ENCODE assay signal across 14 mouse cellular contexts in the genomic region with DNA sequence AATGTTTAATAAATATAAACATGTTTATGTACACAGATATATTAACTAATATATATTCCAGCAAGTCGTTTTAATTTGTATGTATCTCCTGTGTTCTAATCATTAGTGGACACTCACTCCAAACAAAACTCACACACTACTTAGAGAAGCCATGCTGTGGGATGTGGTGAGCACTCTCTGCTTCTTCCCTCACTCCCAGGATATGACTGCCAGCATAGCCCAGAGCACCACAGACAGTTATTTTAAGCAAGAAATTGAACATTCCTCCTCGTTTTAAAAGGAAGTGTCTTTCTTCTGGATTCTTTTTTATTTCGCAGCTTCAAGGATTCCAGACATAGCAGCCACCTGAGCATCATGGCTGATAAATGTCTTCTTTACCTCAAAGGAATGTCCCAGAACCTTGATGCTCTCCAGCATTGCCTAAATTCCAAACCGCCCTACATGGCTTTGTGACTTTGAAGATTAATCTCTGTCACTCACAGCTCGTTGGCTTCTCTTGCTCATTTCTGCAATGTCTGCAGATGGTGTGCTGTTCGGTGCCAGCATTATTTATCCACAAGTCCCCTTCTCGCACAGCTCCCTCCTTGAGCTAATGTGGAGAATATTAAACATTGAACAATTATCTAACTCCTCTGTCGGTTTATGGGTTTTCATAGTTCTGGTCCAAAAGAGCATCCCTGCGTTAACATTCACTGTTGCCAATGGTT.
DNase-seq lines count a peak whose midpoint lies in the region; ATAC-seq lines count a peak whose summit lies in the region.
"Had no signal": no experiment of that assay in that cellular context is flagged by ENCODE, and none has a peak within 500 bp of the region (broad histone marks: within the 10 kb centered on the region; RNA-seq: fewer than 3 reads in every experiment).

No protein-coding gene starts in this region.

- no peak overlapping the region for H3K4me3 ChIP-seq in embryonic facial prominence, embryonic 14.5 days (ENCODE audit: low read depth, low read length)
- H3K4me3 ChIP-seq in embryonic facial prominence, embryonic 10.5 days = no peak overlapping the region
- H3K4me3 ChIP-seq: lung, embryonic 15.5 days had no signal

- H3K4me2 ChIP-seq in embryonic facial prominence, embryonic 14.5 days (ENCODE audit: low read depth, low read length) = no peak overlapping the region
- H3K4me2 ChIP-seq: lung, embryonic 15.5 days had no signal

- H3K4me1 ChIP-seq in embryonic facial prominence, embryonic 14.5 days (ENCODE audit: control insufficient read depth, insufficient read depth, low read length) = no peaks in the 10 kb centered on the region
- no peaks in the 10 kb centered on the region for H3K4me1 ChIP-seq in embryonic facial prominence, embryonic 10.5 days
- H3K4me1 ChIP-seq: lung, embryonic 15.5 days had no signal

- no peaks in the 10 kb centered on the region for H3K27me3 ChIP-seq in embryonic facial prominence, embryonic 14.5 days (replicated peaks; ENCODE audit: control insufficient read depth, insufficient read depth, low read length)
- H3K27me3 ChIP-seq in embryonic facial prominence, embryonic 10.5 days (replicated peaks; ENCODE audit: low read depth, poor library complexity, severe bottlenecking) = no peaks in the 10 kb centered on the region
- H3K27me3 ChIP-seq: lung, embryonic 15.5 days; Patski had no signal

- H3K36me3 ChIP-seq in embryonic facial prominence, embryonic 14.5 days (ENCODE audit: control insufficient read depth, insufficient read depth, low read length) = no peaks in the 10 kb centered on the region
- no peaks in the 10 kb centered on the region for H3K36me3 ChIP-seq in embryonic facial prominence, embryonic 10.5 days (replicated peaks)
- H3K36me3 ChIP-seq: lung, embryonic 15.5 days had no signal

- no peak for ATAC-seq in embryonic facial prominence, embryonic 14.5 days (ENCODE audit: low read depth)
- ATAC-seq: Patski had no signal

- DNase-seq in embryonic facial prominence, embryonic 14.5 days (ENCODE audit: low spot score) = peak; percentile 5
- DNase-seq in embryonic facial prominence, embryonic 10.5 days (ENCODE audit: low spot score) = no peak
- DNase-seq in layer of hippocampus, adult 11-12 months (ENCODE audit: low spot score) = peak; percentile 9
- no peak for DNase-seq in layer of hippocampus, adult 9-10 months (ENCODE audit: low spot score)
- peak; percentile 36 for DNase-seq in brain, adult 2 months (ENCODE audit: low read depth, low spot score)
- peak; percentile 7 to 36 for DNase-seq in layer of hippocampus, postnatal 14 days (ENCODE audit: low spot score in 2 of 2)
- DNase-seq in left cerebral cortex, adult 18-20 months (ENCODE audit: low spot score in 2 of 2) = no peak
- DNase-seq: heart, adult 18-20 months; kidney, adult 8-10 months; kidney, postnatal 4 days; liver; thymus, postnatal 14 days had no signal

- H3K27ac ChIP-seq in embryonic facial prominence, embryonic 14.5 days (replicated peaks; ENCODE audit: low read depth, low read length) = no peak overlapping the region
- no peak overlapping the region for H3K27ac ChIP-seq in embryonic facial prominence, embryonic 10.5 days (replicated peaks)
- H3K27ac ChIP-seq: lung, embryonic 15.5 days had no signal

- H3K9me3 ChIP-seq in embryonic facial prominence, embryonic 14.5 days (ENCODE audit: control insufficient read depth, low read length) = peaks cover 3% of the 10 kb centered on the region; the same call in 1 of the 2 replicates
- H3K9me3 ChIP-seq in embryonic facial prominence, embryonic 10.5 days = 0 out of 2 replicates have a peak, but pooled peaks cover 3% of the 10 kb centered on the region
- H3K9me3 ChIP-seq: lung, embryonic 15.5 days had no signal

- WGBS in embryonic facial prominence, embryonic 14.5 days = 61% methylated on average over 9 of the region's 9 CpGs
- WGBS in embryonic facial prominence, embryonic 10.5 days = 79% methylated on average over 9 of the region's 9 CpGs

- no peak overlapping the region for H3K9ac ChIP-seq in embryonic facial prominence, embryonic 14.5 days (ENCODE audit: low read depth, low read length)
- H3K9ac ChIP-seq: lung, embryonic 15.5 days had no signal

Comparison
In these comparisons a context has a peak if more than half of its experiments do, and no peak if none do; other contexts are left out.
1. DNase-seq: peak in embryonic facial prominence, embryonic 14.5 days (single experiment), layer of hippocampus, adult 11-12 months (single experiment), brain, adult 2 months (single experiment) and layer of hippocampus, postnatal 14 days (2 of 2); none in embryonic facial prominence, embryonic 10.5 days (single experiment), layer of hippocampus, adult 9-10 months (single experiment) and left cerebral cortex, adult 18-20 months (0 of 2).